Mouse (Mus musculus) limb, embryonic 14.5 days (tissue): ENCODE measurements around the gene Tomm20. TPM values are rescaled to one million over a fixed set of nuclear protein-coding genes. Genes with fewer than 3 reads are reported as not detected.

ENCODE experiments used
- ATAC-seq: fragments of 200-750 bp; cut with Nextera tagmentation; 2 replicates; pipeline ENCODE4 v1.8.0; 2017; ENCODE audit warnings: low read depth, moderate number of reproducible peaks, moderate TSS enrichment; ENCODE audit not compliant: low FRiP score
- DNase-seq: peaks from one replicate; pipeline ENCODE4 v3.0.0-alpha.2; 2015; ENCODE audit warnings: low spot score
- H3K27ac ChIP-seq: fragments of 300-500 bp; sonication (generic); replicated peaks from 2 replicates; pipeline ENCODE4 v1.5.1; 2014; ENCODE audit warnings: low read depth, mild to moderate bottlenecking, low read length, moderate library complexity, mixed read lengths
- H3K27me3 ChIP-seq: fragments of 300-500 bp; sonication (generic); 2 replicates; pipeline ENCODE4 v1.6.1; 2014; ENCODE audit warnings: low read length, mixed read lengths; ENCODE audit not compliant: control insufficient read depth, insufficient read depth
- H3K36me3 ChIP-seq: fragments of 300-500 bp; sonication (generic); 2 replicates; pipeline ENCODE4 v1.6.1; 2014; ENCODE audit warnings: mild to moderate bottlenecking, low read length, moderate library complexity, mixed read lengths; ENCODE audit not compliant: control insufficient read depth, insufficient read depth
- H3K4me1 ChIP-seq: fragments of 300-500 bp; sonication (generic); 2 replicates; pipeline ENCODE4 v1.6.1; 2014; ENCODE audit warnings: antibody characterized with exemption, low read length, mixed read lengths; ENCODE audit not compliant: control insufficient read depth, insufficient read depth
- H3K4me2 ChIP-seq: fragments of 300-500 bp; sonication (generic); replicated peaks from 2 replicates; pipeline ENCODE4 v1.6.1; 2014; ENCODE audit warnings: low read depth, mild to moderate bottlenecking, low read length, moderate library complexity; ENCODE audit not compliant: severe bottlenecking
- H3K4me3 ChIP-seq: fragments of 300-500 bp; sonication (generic); replicated peaks from 2 replicates; pipeline ENCODE4 v1.5.1; 2014; ENCODE audit warnings: low read length
- H3K9ac ChIP-seq: fragments of 300-500 bp; sonication (generic); 2 replicates; pipeline ENCODE4 v1.6.1; 2014; ENCODE audit warnings: mild to moderate bottlenecking, low read depth, low read length, moderate library complexity; ENCODE audit not compliant: severe bottlenecking
- H3K9me3 ChIP-seq: fragments of 300-500 bp; sonication (generic); 2 replicates; pipeline ENCODE4 v1.6.1; 2016; ENCODE audit warnings: low read length; ENCODE audit not compliant: control insufficient read depth
- POLR2A ChIP-seq: fragments of 200-500 bp; IDR thresholded peaks from 2 replicates; pipeline ENCODE4 v1.8.0; 2012; ENCODE audit warnings: inconsistent platforms, mild to moderate bottlenecking, moderate library complexity, borderline replicate concordance; ENCODE audit not compliant: insufficient read depth, insufficient read length; ENCODE audit errors: extremely low read depth
- WGBS: fragments of 180-500 bp; shearing (Covaris S2); extraction: QIAGEN DNeasy Blood & Tissue Kit; methylation state at CpG from one replicate; pipeline ENCODE4 v1.1.7; 2014; 5-methylcytosine and 5-hydroxymethylcytosine counted together
- polyA plus RNA-seq, 2 experiments: library from polyadenylated mRNA; depleted of rRNA in 1 of 2; stranded (reverse) in 1 of 2; unstranded in 1 of 2; fragments of >200 nt; fragmentation: Nextera tagmentation in 1 of 2; extraction: Ambion mirVana in 1 of 2; gene quantifications; 2 replicates each; pipeline versions ENCODE4 v1.2.1 to v1.2.3; 2012 to 2014

The Tomm20 gene
- polyA plus RNA-seq, 2 experiments = 210 to 251 TPM

DNA sequence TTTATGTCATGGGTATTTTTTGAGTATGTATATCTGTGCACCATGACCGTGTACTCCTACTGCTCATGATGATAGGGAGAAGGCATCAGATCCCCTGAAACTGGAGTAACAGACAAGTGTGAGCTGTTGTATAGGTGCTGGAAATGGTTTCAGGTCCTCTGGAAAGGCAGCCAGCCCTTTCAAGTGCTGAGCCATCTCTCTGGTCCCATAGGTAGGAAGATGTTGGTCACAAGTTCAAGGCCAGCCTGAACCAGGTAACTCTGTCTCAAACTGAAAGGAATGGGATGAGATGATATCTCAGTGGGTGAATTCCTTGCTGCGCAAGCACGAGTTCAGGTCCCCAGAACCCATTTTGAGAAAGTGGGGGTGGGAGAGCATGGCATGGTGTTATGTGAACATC is 24.2 kb downstream of the Tomm20 start:
- H3K36me3 ChIP-seq = peaks cover 15% of the 10 kb centered on the region; the same call in 1 of the 2 replicates
- no peak for TF ChIP-seq POLR2A
- H3K4me1 ChIP-seq = 0 out of 2 replicates have a peak, but pooled peaks cover 6% of the 10 kb centered on the region
- H3K4me2 ChIP-seq = no peak overlapping the region
- DNase-seq = no peak
- H3K27me3 ChIP-seq = no peaks in the 10 kb centered on the region
- no peak for ATAC-seq
- H3K4me3 ChIP-seq = no peak overlapping the region
- WGBS = 92% methylated on average over 3 of the region's 3 CpGs
- no peaks in the 10 kb centered on the region for H3K9me3 ChIP-seq
- H3K27ac ChIP-seq = no peak overlapping the region
- no peak overlapping the region for H3K9ac ChIP-seq

DNA sequence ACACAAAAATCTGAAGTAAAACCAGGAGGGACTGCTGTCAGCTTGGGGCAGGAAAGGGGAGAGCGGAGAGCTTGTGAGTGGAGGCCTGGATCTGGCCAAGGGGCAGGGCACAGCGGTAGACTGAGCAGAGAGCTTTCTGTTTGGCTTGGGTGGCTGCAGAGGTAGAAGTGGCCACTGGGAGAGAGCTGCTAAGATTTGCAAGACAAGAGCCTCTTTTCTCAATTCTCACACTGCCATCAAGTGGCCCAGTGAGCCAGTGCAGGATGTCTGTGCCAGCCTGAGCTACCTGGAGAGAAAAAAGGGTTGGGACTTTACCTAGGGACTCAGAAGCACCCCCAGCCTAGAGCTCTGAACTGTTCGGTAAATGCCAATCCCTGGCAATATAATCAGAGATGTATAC is 24.8 kb downstream of the Tomm20 start:
- Histone ChIP-seq H3K27ac (no peak overlapping the region), H3K9me3 (no peaks in the 10 kb centered on the region), H3K4me2 (no peak overlapping the region), H3K27me3 (no peaks in the 10 kb centered on the region), H3K4me1 (0 out of 2 replicates have a peak, but pooled peaks cover 6% of the 10 kb centered on the region), H3K4me3 (no peak overlapping the region), H3K36me3 (peaks cover 11% of the 10 kb centered on the region; the same call in 1 of the 2 replicates), H3K9ac (no peak overlapping the region)
- ATAC-seq = peak; percentile 85
- 20% methylated on average over 3 of the region's 3 CpGs for WGBS
- no peak for TF ChIP-seq POLR2A
- DNase-seq = peak; percentile 84

DNA sequence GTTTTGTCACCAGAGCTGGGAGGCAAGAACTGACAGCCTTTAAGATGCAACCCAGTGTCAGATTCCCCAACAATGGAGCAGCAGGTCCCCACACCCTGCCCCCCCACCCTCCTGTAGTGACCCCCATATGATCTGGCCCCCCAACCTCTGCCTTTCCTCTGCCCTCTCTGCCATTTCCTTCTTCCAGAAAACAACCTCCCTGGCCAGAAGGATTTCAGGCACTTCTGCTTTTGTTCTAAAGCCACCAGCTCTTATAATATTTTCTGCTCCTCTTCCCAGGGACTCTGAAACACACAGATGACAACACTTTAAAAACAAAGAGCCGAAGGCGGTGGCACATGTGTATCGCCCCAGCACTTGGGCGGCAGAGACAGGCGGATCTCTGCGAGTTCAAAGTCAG is 25.3 kb downstream of the Tomm20 start:
- Histone ChIP-seq H3K9ac (no peak overlapping the region), H3K36me3 (peaks cover 10% of the 10 kb centered on the region; the same call in 1 of the 2 replicates), H3K9me3 (no peaks in the 10 kb centered on the region), H3K4me1 (0 out of 2 replicates have a peak, but pooled peaks cover 6% of the 10 kb centered on the region), H3K27me3 (no peaks in the 10 kb centered on the region), H3K4me2 (no peak overlapping the region), H3K27ac (no peak overlapping the region), H3K4me3 (no peak overlapping the region)
- ATAC-seq (no peak), DNase-seq (no peak)
- TF ChIP-seq POLR2A = no peak
- WGBS = 82% methylated on average over 6 of the region's 6 CpGs

DNA sequence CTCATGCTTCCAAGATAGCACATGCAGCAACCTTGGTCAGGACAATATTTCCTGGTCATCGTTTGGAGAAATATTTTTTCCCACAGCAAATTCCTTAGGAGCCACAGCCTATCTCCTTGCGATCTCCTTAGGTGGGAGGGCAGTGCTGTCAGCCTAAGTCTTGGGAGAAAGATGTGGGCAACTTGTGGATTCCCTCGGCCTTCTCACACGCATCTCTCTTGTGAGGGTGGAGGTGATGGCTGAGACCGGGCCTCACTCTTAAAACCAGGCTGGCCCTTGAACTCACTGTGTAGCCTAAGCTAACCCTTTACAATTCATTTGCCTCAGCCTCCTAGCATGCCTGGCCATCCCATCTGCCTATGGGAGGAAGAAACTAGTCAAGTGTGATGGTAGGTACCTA is 25.9 kb downstream of the Tomm20 start:
- TF ChIP-seq POLR2A = no peak
- Histone ChIP-seq H3K4me1 (0 out of 2 replicates have a peak, but pooled peaks cover 6% of the 10 kb centered on the region), H3K4me3 (no peak overlapping the region), H3K9ac (no peak overlapping the region; the same call in 1 of the 2 replicates), H3K9me3 (no peaks in the 10 kb centered on the region), H3K36me3 (peaks cover 7% of the 10 kb centered on the region; the same call in 1 of the 2 replicates), H3K27ac (no peak overlapping the region), H3K4me2 (no peak overlapping the region), H3K27me3 (no peaks in the 10 kb centered on the region)
- WGBS = 89% methylated on average over 5 of the region's 5 CpGs
- DNase-seq = no peak
- ATAC-seq = no peak

DNA sequence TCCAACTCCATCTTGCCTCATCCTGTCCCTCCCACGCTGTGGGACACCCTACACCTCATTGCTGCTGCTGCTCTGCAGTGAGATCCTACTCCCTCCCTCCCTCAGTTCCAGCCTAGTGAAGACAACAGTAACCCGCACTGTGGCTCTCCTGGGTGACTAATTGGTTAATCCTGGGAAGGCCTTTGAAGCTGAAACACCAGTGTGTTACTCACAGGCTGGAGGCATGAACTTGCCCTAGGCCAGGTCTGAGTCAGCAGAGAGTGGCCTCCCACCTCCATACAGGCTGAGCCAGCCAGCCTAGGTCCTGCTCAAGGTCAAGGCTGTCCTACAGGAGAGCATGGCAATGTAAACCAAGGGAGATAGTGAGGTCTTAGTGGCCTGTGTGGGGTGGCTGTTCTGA is 26.4 kb downstream of the Tomm20 start:
- H3K9ac ChIP-seq = no peak overlapping the region; the same call in 1 of the 2 replicates
- H3K27ac ChIP-seq = no peak overlapping the region
- H3K9me3 ChIP-seq = no peaks in the 10 kb centered on the region
- peaks cover 7% of the 10 kb centered on the region; the same call in 1 of the 2 replicates for H3K36me3 ChIP-seq
- TF ChIP-seq POLR2A = no peak
- WGBS = 35% methylated on average over 2 of the region's 2 CpGs
- DNase-seq (no peak), ATAC-seq (no peak)
- 0 out of 2 replicates have a peak, but pooled peaks cover 6% of the 10 kb centered on the region for H3K4me1 ChIP-seq
- H3K4me3 ChIP-seq = no peak overlapping the region
- H3K27me3 ChIP-seq = no peaks in the 10 kb centered on the region
- no peak overlapping the region for H3K4me2 ChIP-seq
